Mouse (Mus musculus) small intestine, adult 2 months (tissue): Measurements from ENCODE around the gene Hs2st1. TPM values are rescaled to one million over a fixed set of nuclear protein-coding genes. Genes with fewer than 3 reads are reported as not detected.

ENCODE experiments used
- H3K27ac ChIP-seq: fragments of 200-500 bp; 2 replicates; pipeline ENCODE4 v1.5.1; 2012; ENCODE audit warnings: low read depth, low read length, control low read depth, inconsistent platforms; ENCODE audit not compliant: insufficient read depth
- H3K27me3 ChIP-seq: fragments of 200-500 bp; 2 replicates; pipeline ENCODE4 v1.6.1; 2012; ENCODE audit warnings: mild to moderate bottlenecking, moderate library complexity, low read length, inconsistent platforms; ENCODE audit not compliant: control insufficient read depth, insufficient read depth
- H3K36me3 ChIP-seq: fragments of 200-500 bp; 2 replicates; pipeline ENCODE4 v1.6.1; 2012; ENCODE audit warnings: mild to moderate bottlenecking, low read length, control low read depth, inconsistent platforms; ENCODE audit not compliant: control insufficient read depth, insufficient read depth
- H3K4me1 ChIP-seq: fragments of 200-500 bp; 2 replicates; pipeline ENCODE4 v1.6.1; 2012; ENCODE audit warnings: low read length, inconsistent platforms, mixed read lengths; ENCODE audit not compliant: control insufficient read depth, insufficient read depth, insufficient read length
- H3K4me3 ChIP-seq: fragments of 200-500 bp; 2 replicates; pipeline ENCODE4 v1.5.1; 2012; ENCODE audit warnings: low read depth, mild to moderate bottlenecking, control low read depth, inconsistent platforms, low read length, moderate library complexity
- CTCF ChIP-seq: fragments of 200-500 bp; IDR thresholded peaks from 2 replicates; pipeline ENCODE4 v1.5.1; 2012; ENCODE audit warnings: low read depth, mild to moderate bottlenecking, control low read depth, inconsistent platforms, low read length, moderate library complexity, mixed read lengths; ENCODE audit not compliant: insufficient replicate concordance, insufficient read length; ENCODE audit errors: extremely low read depth
- POLR2A ChIP-seq: fragments of 200-500 bp; IDR thresholded peaks from 2 replicates; pipeline ENCODE4 v1.6.1; 2012; ENCODE audit warnings: low read depth, mild to moderate bottlenecking, control low read depth, inconsistent platforms, low read length, moderate library complexity
- WGBS: fragments of 180-500 bp; shearing (Covaris S2); methylation state at CpG from one replicate; pipeline ENCODE4 v1.1.7; 2018; 5-methylcytosine and 5-hydroxymethylcytosine counted together
- polyA plus RNA-seq: library from polyadenylated mRNA; depleted of rRNA; stranded (reverse); fragments of >200 nt; gene quantifications from 2 replicates; pipeline ENCODE4 v1.2.3, GENCODE M21; 2012

Hs2st1 gene
- polyA plus RNA-seq, 1 experiment = 2.3 TPM

DNA sequence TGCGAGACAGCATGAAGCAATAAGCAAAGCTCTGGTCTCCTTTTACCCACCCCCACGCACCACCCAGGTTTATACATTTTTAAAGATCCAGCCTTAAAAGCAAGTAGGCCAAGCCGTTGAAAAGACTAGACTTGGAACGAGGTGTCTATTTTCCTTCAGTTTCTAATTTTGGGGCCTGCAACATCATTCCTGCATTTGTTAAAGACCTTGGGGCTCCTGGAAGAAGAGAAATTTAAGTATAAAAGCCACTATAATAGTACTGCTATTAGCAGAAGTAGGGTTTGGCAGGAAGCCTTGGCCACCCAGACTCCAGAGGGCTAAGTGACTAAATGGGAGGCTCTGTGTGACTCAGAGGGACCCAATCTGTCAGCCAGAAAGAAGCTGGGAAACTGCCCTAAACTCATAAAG is 144.9 kb downstream of the Hs2st1 start:
- no peak overlapping the region for H3K4me3 ChIP-seq
- no peak for TF ChIP-seq CTCF
- TF ChIP-seq POLR2A = no peak
- H3K4me1 ChIP-seq = no peaks in the 10 kb centered on the region
- no peaks in the 10 kb centered on the region for H3K36me3 ChIP-seq
- no peaks in the 10 kb centered on the region for H3K27me3 ChIP-seq
- WGBS = 89% methylated on average over 4 of the region's 4 CpGs
- H3K27ac ChIP-seq = no peak overlapping the region

DNA sequence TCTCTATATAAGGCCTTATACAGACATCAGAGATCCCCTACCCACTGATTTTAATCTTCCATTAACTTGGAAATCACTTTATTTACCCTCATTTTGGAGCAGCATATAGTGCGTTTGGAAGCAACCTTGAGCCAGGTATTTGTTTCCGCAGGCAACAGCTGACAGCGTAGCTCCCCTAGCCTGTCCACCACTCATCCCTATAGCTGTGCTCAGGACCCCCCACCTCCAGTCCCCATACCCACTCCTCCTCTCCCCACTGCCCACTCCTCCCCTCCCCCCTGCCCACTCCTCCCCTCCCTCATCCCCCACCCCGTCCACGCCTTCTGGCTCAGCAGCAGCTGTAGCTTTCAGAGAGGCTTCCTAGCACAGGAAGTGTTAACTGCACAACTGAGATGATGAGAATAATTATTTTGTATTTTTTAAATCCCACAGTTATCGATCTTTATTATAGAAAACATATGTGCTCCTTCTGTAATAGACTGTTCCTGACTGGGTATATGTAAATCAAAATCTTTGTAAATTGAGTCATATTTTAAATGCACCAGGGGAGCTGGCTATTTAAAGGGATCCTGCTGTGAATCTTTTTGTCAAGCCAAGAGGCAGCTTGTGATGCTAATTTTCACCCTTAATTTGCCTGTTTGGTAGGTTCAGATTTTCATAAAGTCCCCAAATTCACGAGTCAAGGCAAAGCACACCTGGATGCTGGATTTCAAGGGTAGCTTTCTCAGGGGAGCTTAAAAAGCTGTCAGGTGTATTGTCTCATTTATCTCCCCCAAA is 148.4 kb downstream of the Hs2st1 start:
- H3K27ac ChIP-seq = no peak overlapping the region
- no peaks in the 10 kb centered on the region for H3K36me3 ChIP-seq
- no peaks in the 10 kb centered on the region for H3K27me3 ChIP-seq
- H3K4me3 ChIP-seq = no peak overlapping the region
- TF ChIP-seq CTCF (no peak), POLR2A (no peak)
- 55% methylated on average over 7 of the region's 7 CpGs for WGBS
- H3K4me1 ChIP-seq = no peaks in the 10 kb centered on the region

DNA sequence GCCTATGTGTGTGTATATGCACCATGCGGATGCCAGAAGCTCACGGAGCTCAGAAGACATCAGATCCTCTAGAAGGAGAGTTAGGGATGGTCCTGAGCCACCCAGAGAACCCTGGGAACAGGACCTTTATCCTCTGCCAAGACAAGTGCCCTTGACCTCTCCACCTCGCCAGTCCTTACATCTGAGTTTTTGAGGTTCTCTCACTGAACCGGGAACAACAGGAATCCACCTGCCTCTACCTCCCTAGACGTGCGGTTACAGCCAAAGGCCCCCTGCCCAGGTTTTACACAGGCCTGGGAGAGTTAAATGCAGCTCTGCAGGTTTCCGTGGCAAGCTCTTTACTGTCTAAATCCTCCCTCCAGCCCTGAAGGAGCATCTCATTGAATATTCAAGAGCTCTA is 156.2 kb downstream of the Hs2st1 start:
- no peak overlapping the region for H3K27ac ChIP-seq
- TF ChIP-seq CTCF (no peak), POLR2A (no peak)
- WGBS = 82% methylated on average over 7 of the region's 7 CpGs
- 0 out of 2 replicates have a peak, but pooled peaks cover 3% of the 10 kb centered on the region for H3K4me1 ChIP-seq
- 0 out of 2 replicates have a peak, but pooled peaks cover 2% of the 10 kb centered on the region for H3K27me3 ChIP-seq
- no peaks in the 10 kb centered on the region for H3K36me3 ChIP-seq
- no peak overlapping the region for H3K4me3 ChIP-seq

DNA sequence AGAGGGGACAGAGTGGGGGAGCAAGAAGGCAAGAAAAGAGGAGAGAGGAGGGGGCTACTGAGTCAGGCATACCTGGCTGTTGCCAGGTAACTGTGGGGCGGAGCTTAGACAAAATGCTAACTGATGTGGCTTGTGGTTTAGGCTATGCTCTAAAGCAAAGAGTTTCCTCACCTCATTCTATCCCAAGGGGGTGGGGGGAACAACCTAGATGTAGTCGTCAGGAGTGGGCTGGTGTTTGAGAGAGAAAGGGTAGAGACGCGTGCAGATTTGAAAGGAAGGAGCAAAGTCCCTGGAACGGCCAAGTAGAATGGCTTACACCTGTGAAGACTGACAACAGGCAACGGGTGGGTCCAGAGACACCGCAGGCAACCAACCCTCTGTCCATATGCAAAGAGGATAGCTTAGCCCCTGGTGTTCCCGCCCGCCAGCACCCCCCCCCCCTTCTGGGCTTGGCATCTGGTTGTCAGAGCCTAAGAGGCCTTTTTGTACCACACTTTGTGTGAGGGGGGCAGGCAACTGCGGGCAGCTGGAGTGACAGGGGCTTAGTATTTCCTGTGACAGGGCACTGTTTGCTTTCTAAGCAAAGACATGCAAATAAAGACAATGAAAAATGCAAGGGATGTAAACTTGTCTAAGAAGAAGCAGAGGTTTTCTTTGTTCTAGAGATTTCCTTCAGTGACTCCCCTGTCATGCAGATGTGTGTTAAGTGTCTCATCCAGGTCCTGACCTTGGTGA is 157.3 kb downstream of the Hs2st1 start:
- Histone ChIP-seq H3K4me1 (0 out of 2 replicates have a peak, but pooled peaks cover 3% of the 10 kb centered on the region), H3K27ac (no peak overlapping the region), H3K36me3 (no peaks in the 10 kb centered on the region), H3K4me3 (no peak overlapping the region), H3K27me3 (0 out of 2 replicates have a peak, but pooled peaks cover 2% of the 10 kb centered on the region)
- TF ChIP-seq POLR2A = no peak
- no peak for TF ChIP-seq CTCF
- WGBS = 10% methylated on average over 10 of the region's 10 CpGs

DNA sequence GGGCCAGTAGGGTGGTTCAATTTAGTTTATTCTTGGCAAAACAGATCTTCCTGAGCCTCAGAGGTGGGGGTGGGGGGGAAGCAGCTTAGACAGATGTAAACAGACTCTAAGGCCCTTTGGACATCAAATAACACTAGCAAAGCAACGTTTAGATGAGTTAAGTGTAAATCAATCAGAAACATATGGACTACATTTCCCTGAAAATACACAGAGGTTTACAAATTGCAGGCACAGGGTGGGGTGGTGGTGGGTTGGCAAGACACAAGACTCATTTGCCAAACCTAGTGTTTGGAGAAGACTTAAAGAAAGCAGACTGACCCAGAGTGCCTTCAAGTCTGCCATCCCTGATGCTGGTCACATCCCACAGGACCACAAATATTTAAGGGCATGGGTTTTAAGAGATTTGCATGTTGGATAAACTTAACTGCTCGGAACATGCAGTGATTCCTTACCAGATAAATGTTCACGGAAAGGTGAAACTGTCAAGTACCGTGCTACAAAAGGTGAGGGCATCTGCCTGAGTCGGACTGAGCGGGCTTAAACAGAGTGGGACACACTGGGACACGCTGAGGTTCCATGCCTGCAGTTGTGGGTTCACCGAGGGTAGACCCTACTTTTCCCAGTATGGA is 158.2 kb downstream of the Hs2st1 start:
- Histone ChIP-seq H3K36me3 (no peaks in the 10 kb centered on the region), H3K27ac (no peak overlapping the region), H3K4me1 (0 out of 2 replicates have a peak, but pooled peaks cover 3% of the 10 kb centered on the region), H3K4me3 (no peak overlapping the region), H3K27me3 (0 out of 2 replicates have a peak, but pooled peaks cover 2% of the 10 kb centered on the region)
- TF ChIP-seq POLR2A (no peak), CTCF (no peak)
- WGBS = 41% methylated on average over 8 of the region's 8 CpGs

DNA sequence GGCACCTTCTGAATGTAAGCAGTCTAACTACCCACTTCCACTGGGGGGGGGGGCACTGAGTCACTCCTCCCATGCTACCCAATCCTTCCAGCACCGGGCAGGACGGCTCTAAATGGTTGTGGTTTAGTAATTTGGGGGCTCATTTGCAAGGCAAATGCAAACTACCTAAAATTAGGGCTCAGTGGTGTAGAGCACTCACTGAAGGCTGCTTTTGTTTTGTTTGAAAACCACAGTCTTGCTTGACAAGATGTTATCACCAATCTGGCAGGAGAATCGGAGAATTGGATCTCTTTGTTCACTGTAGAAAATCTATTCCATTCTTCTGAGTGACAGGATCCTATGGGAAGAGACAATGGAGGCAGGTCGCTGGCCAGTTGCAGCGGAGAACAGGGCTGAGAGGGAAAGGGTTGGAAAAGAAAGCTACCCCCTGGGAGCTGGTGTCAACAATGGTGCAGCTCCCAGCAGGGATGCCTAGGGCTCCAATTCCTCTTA is 158.9 kb downstream of the Hs2st1 start:
- Histone ChIP-seq H3K27ac (no peak overlapping the region), H3K4me1 (0 out of 2 replicates have a peak, but pooled peaks cover 3% of the 10 kb centered on the region), H3K27me3 (0 out of 2 replicates have a peak, but pooled peaks cover 2% of the 10 kb centered on the region), H3K36me3 (no peaks in the 10 kb centered on the region), H3K4me3 (no peak overlapping the region)
- WGBS = 54% methylated on average over 5 of the region's 5 CpGs
- TF ChIP-seq POLR2A = no peak
- no peak for TF ChIP-seq CTCF
